ENCODE assay signal across 25 mouse cellular contexts in the genomic region with DNA sequence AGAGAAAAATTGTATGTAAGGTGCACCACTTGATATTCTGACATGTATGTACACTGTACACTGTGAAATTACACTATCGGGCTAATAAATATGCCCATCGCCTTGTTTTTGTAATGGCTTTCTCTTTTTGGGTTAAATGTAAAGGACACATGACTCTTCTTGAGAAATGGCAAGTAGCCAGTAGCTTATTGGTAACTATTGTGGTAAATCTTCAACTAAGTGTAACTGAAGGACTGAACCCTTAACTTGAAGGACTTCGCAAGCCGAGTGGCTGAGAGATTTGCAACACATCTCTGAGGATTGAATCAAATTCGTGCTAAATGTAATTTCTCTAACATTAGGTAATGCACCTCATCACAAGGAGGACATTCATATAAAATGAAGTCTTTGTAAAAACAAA.
"Had no signal": no experiment of that assay in that cellular context is flagged by ENCODE, and none has a peak within 500 bp of the region (broad histone marks: within the 10 kb centered on the region; RNA-seq: fewer than 3 reads in every experiment).

No protein-coding gene starts in this region.

- H3K9ac ChIP-seq: heart, embryonic 12.5 days; hindbrain, embryonic 12.5 days; hindbrain, embryonic 14.5 days; intestine, embryonic 15.5 days; limb, embryonic 12.5 days; liver, embryonic 13.5 days; liver, embryonic 15.5 days; liver, postnatal 0 days had no signal

- H3K4me1 ChIP-seq: heart, embryonic 10.5 days; heart, embryonic 12.5 days; hindbrain, embryonic 10.5 days; hindbrain, embryonic 12.5 days; intestine, embryonic 15.5 days; liver, embryonic 13.5 days; liver, embryonic 15.5 days had no signal

- H3K36me3 ChIP-seq: heart, embryonic 10.5 days; heart, embryonic 12.5 days; hindbrain, embryonic 10.5 days; hindbrain, embryonic 12.5 days; intestine, embryonic 15.5 days; limb, embryonic 10.5 days; limb, embryonic 12.5 days; liver, embryonic 13.5 days; liver, embryonic 15.5 days had no signal

- H3K4me3 ChIP-seq: gastrocnemius, adult 2 months; heart, embryonic 10.5 days; heart, embryonic 12.5 days; hindbrain, embryonic 10.5 days; hindbrain, embryonic 12.5 days; intestine, embryonic 15.5 days; limb, embryonic 10.5 days; limb, embryonic 12.5 days; liver, embryonic 13.5 days; liver, embryonic 15.5 days had no signal

- DNase-seq: gastrocnemius, adult 2 months; gastrocnemius, postnatal 10 days; gastrocnemius, postnatal 25 days; heart, adult 18-20 months; heart, postnatal 10 days; heart, postnatal 4 days; layer of hippocampus, adult 9-11 months; layer of hippocampus, postnatal 36 days; liver; liver, embryonic 13.5 days; liver, postnatal 0 days had no signal

- ATAC-seq: forebrain, embryonic 16.5 days; hindbrain, embryonic 16.5 days; inflammation-experienced regulatory T-cells, adult 6 months; intestine, embryonic 15.5 days; intestine, postnatal 0 days; liver, postnatal 0 days had no signal

- H3K27me3 ChIP-seq: heart, embryonic 12.5 days; hindbrain, embryonic 12.5 days; intestine, embryonic 15.5 days; limb, embryonic 12.5 days; liver, embryonic 13.5 days; liver, embryonic 15.5 days had no signal

- H3K4me2 ChIP-seq: heart, embryonic 12.5 days; hindbrain, embryonic 12.5 days; hindbrain, embryonic 14.5 days; intestine, embryonic 15.5 days; limb, embryonic 12.5 days; liver, embryonic 11.5 days; liver, embryonic 13.5 days; liver, embryonic 15.5 days had no signal

- H3K9me3 ChIP-seq: heart, embryonic 10.5 days; heart, embryonic 12.5 days; hindbrain, embryonic 10.5 days; hindbrain, embryonic 12.5 days; intestine, embryonic 15.5 days; limb, embryonic 10.5 days; limb, embryonic 12.5 days; liver, embryonic 13.5 days; liver, embryonic 15.5 days had no signal

- H3K27ac ChIP-seq: gastrocnemius, adult 2 months; heart, embryonic 10.5 days; hindbrain, embryonic 10.5 days; hindbrain, embryonic 12.5 days; hindbrain, embryonic 14.5 days; intestine, embryonic 15.5 days; limb, embryonic 10.5 days; limb, embryonic 12.5 days; liver, embryonic 13.5 days; liver, embryonic 15.5 days had no signal
